Mouse (Mus musculus): ENCODE data around the gene Gm4631. TPM values are rescaled to one million over a fixed set of nuclear protein-coding genes. Genes with fewer than 3 reads are reported as not detected.
"Not testable (repeated sequence)": the region's sequence is repeated elsewhere in the genome, so short reads cannot be mapped to it uniquely, and the experiment has no call there.

Gene Gm4631
- 21.2 and 22.5 TPM in 2 replicates for polyA plus RNA-seq (2014; fragmentation: Nextera tagmentation; extraction: Ambion mirVana)

GRCm38 (mm10) chr2:175338097-175338496, at the start of gene Gm4631:
Gene Gm4631 (minus strand): TSS chr2:175338197.
- not testable (repeated sequence) for H3K27ac ChIP-seq (replicated peaks; ENCODE audit: low read depth, low read length); DNase-seq (ENCODE audit: low spot score); H3K4me1 ChIP-seq (ENCODE audit: control insufficient read depth, insufficient read depth, low read length); H3K36me3 ChIP-seq (ENCODE audit: control insufficient read depth, insufficient read depth, low read length); H3K27me3 ChIP-seq (replicated peaks; ENCODE audit: control insufficient read depth, insufficient read depth, low read length); H3K9me3 ChIP-seq (ENCODE audit: control insufficient read depth, low read length); H3K9ac ChIP-seq (ENCODE audit: low read depth, low read length); H3K4me3 ChIP-seq (ENCODE audit: low read depth, low read length); ATAC-seq (ENCODE audit: low read depth); H3K4me2 ChIP-seq (ENCODE audit: low read depth, low read length)
- WGBS: no CpG with 5 or more reads among the region's 8 CpGs

GRCm38 (mm10) chr2:175372136-175372535, 34.1 kb upstream of the Gm4631 start, which contains the start of gene Zfp968:
Gene Zfp968 (plus strand): TSS chr2:175372436.
- WGBS: no CpG with 5 or more reads among the region's 6 CpGs
- not testable (repeated sequence) for H3K4me3 ChIP-seq (ENCODE audit: low read depth, low read length); H3K27ac ChIP-seq (replicated peaks; ENCODE audit: low read depth, low read length); H3K36me3 ChIP-seq (ENCODE audit: control insufficient read depth, insufficient read depth, low read length); H3K9me3 ChIP-seq (ENCODE audit: control insufficient read depth, low read length); DNase-seq (ENCODE audit: low spot score); H3K4me1 ChIP-seq (ENCODE audit: control insufficient read depth, insufficient read depth, low read length); ATAC-seq (ENCODE audit: low read depth); H3K9ac ChIP-seq (ENCODE audit: low read depth, low read length); H3K4me2 ChIP-seq (ENCODE audit: low read depth, low read length); H3K27me3 ChIP-seq (replicated peaks; ENCODE audit: control insufficient read depth, insufficient read depth, low read length)

DNA sequence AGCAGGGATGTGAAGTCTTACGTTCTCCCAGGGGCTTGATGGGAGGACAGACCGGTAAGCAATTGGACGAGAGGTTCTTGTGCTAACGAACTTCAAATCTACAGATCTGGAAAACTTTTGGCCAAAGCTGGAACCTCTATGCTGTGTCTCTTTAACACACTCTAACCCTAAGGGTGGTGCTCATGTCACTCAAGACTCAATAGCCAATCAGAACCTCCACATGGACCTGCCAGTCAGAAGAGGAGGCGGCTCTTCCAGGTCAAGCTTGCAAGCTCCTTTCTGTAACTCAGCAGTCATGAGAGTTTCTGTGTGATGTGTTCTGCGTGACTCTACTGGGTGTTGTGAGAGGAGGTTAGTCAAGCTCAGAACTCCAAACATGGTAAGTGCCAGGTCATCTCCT, 63.2 kb downstream of the Gm4631 start, which contains the start of gene Gm14440:
Gene Gm14440, plus strand, starts transcription at position 301 of the 400 bp plus-strand sequence.
- WGBS: no CpG with 5 or more reads among the region's 6 CpGs
- not testable (repeated sequence) for H3K9ac ChIP-seq (ENCODE audit: low read depth, low read length)

More for the DNA sequence above, 63.2 kb downstream of the Gm4631 start, which contains the start of gene Gm14440:
- H3K27me3 ChIP-seq (replicated peaks; ENCODE audit: control insufficient read depth, insufficient read depth, low read length); H3K4me2 ChIP-seq (ENCODE audit: low read depth, low read length); DNase-seq (ENCODE audit: low spot score); H3K4me3 ChIP-seq (ENCODE audit: low read depth, low read length); H3K4me1 ChIP-seq (ENCODE audit: control insufficient read depth, insufficient read depth, low read length); H3K36me3 ChIP-seq (ENCODE audit: control insufficient read depth, insufficient read depth, low read length); H3K27ac ChIP-seq (replicated peaks; ENCODE audit: low read depth, low read length); ATAC-seq (ENCODE audit: low read depth); H3K9me3 ChIP-seq (ENCODE audit: control insufficient read depth, low read length): not testable (repeated sequence)

Other genes with a start within 250 kb of the Gm4631 start
- gene Gm14399, start 196.2 kb downstream of the Gm4631 start, polyA plus RNA-seq (2014; fragmentation: Nextera tagmentation; extraction: Ambion mirVana): 5.8 and 6.0 TPM in 2 replicates
- gene Gm14443, start 162.3 kb downstream of the Gm4631 start, polyA plus RNA-seq (2014; fragmentation: Nextera tagmentation; extraction: Ambion mirVana): 0.50 and 0.88 TPM in 2 replicates
- 7.8 and 9.5 TPM in 2 replicates for gene Gm14391, start 131.3 kb downstream of the Gm4631 start, polyA plus RNA-seq (2014; fragmentation: Nextera tagmentation; extraction: Ambion mirVana)
- 2.9 TPM in 1 of 2 replicates, not detected in the other for gene Gm14440, start 63.1 kb downstream of the Gm4631 start, polyA plus RNA-seq (2014; fragmentation: Nextera tagmentation; extraction: Ambion mirVana)
- 5.6 TPM in 2 replicates for gene Zfp968, start 34.2 kb upstream of the Gm4631 start, polyA plus RNA-seq (2014; fragmentation: Nextera tagmentation; extraction: Ambion mirVana)
- 16.5 and 28.4 TPM in 2 replicates for gene Gm4724, start 97.6 kb upstream of the Gm4631 start, polyA plus RNA-seq (2014; fragmentation: Nextera tagmentation; extraction: Ambion mirVana)
- gene Zfp965, start 131.8 kb upstream of the Gm4631 start, polyA plus RNA-seq (2014; fragmentation: Nextera tagmentation; extraction: Ambion mirVana): 6.8 and 7.6 TPM in 2 replicates

All from embryonic facial prominence, embryonic 14.5 days (tissue).